Mouse (Mus musculus) left cerebral cortex, adult 11 months (tissue): ENCODE results near the gene Itm2c.

Experiments
- DNase-seq: peaks from one replicate; pipeline ENCODE4 v3.0.0; 2022; ENCODE audit warnings: low spot score

Itm2c gene

GRCm38 (mm10) chr1:85894231-85894747, at the start of gene Itm2c:
Gene Itm2c, plus strand, starts transcription at chr1:85894281.
- DNase-seq = peak; percentile 81

GRCm38 (mm10) chr1:85844981-85845380, 49.1 kb upstream of the Itm2c start:
- DNase-seq = no peak

GRCm38 (mm10) chr1:85845476-85845875, 48.6 kb upstream of the Itm2c start:
- no peak for DNase-seq

GRCm38 (mm10) chr1:85849016-85849415, 45.1 kb upstream of the Itm2c start:
- no peak for DNase-seq

- no peak for DNase-seq
These were observed 43.2 kb upstream of the Itm2c start for GRCm38 (mm10) chr1:85850851-85851250.

GRCm38 (mm10) chr1:85852996-85853689, 40.9 kb upstream of the Itm2c start:
- DNase-seq = peak; percentile 61

GRCm38 (mm10) chr1:85853865-85854264, 40.2 kb upstream of the Itm2c start:
- DNase-seq = no peak

- DNase-seq = no peak
These were observed 39.6 kb upstream of the Itm2c start for GRCm38 (mm10) chr1:85854475-85854874.

- DNase-seq = no peak
These were observed 37.8 kb upstream of the Itm2c start for GRCm38 (mm10) chr1:85856266-85856665.

GRCm38 (mm10) chr1:85857261-85857754, 36.8 kb upstream of the Itm2c start:
- no peak for DNase-seq

- DNase-seq = no peak
These were observed 29.7 kb upstream of the Itm2c start for GRCm38 (mm10) chr1:85864383-85864782.

GRCm38 (mm10) chr1:85870001-85870400, 24.1 kb upstream of the Itm2c start:
- DNase-seq = peak; percentile 31

GRCm38 (mm10) chr1:85870546-85870945, 23.5 kb upstream of the Itm2c start:
- DNase-seq = no peak

GRCm38 (mm10) chr1:85882003-85882402, 12.1 kb upstream of the Itm2c start:
- no peak for DNase-seq

GRCm38 (mm10) chr1:85887221-85887620, 6.9 kb upstream of the Itm2c start:
- DNase-seq = no peak

- DNase-seq = no peak
These were observed 773 bp downstream of the Itm2c start for GRCm38 (mm10) chr1:85894748-85895360.

GRCm38 (mm10) chr1:85895391-85895837, 1.3 kb downstream of the Itm2c start:
- DNase-seq = no peak

GRCm38 (mm10) chr1:85896110-85896509, 2.0 kb downstream of the Itm2c start:
- no peak for DNase-seq

- no peak for DNase-seq
These were observed 3.0 kb downstream of the Itm2c start for GRCm38 (mm10) chr1:85896781-85897700.

GRCm38 (mm10) chr1:85897901-85898760, 4.0 kb downstream of the Itm2c start:
- DNase-seq = no peak

GRCm38 (mm10) chr1:85898761-85899387, 4.8 kb downstream of the Itm2c start:
- DNase-seq = no peak
